Mouse (Mus musculus) thymus, adult 2 months (tissue): Measurements from ENCODE around the gene Tmem121.

Source experiments
- CTCF ChIP-seq: fragments of 200-500 bp; IDR thresholded peaks from 2 replicates; pipeline ENCODE4 v1.5.1; 2012; ENCODE audit warnings: mild to moderate bottlenecking, control low read depth, low read length, moderate library complexity, borderline replicate concordance; ENCODE audit not compliant: control insufficient read depth, poor library complexity, insufficient read depth; ENCODE audit errors: extremely low read depth
- POLR2A ChIP-seq: fragments of 200-500 bp; IDR thresholded peaks from 2 replicates; pipeline ENCODE4 v1.6.1; 2012; ENCODE audit warnings: mild to moderate bottlenecking, low read length, control low read depth, moderate library complexity; ENCODE audit not compliant: control insufficient read depth, poor library complexity, insufficient read depth; ENCODE audit errors: extremely low read depth

GRCm38 (mm10) chr12:113144001-113144756 lies 41.6 kb upstream of the Tmem121 start:
- TF ChIP-seq CTCF (peak; percentile 71; the same call in 1 of the 2 replicates), POLR2A (no peak)
